Mouse (Mus musculus) v-Abl transformed pro-B cells (cell line): Measurements from ENCODE around the gene Limk1.

Source experiments
- in situ Hi-C, 2 experiments: fragments of 400-800 bp; cut with MboI; formaldehyde crosslinking; loops; one replicate each; pipeline ENCODE4 v1.15.1; 2025; ENCODE audit not compliant: unreplicated experiment in 2 of 2

Gene Limk1

GRCm38 (mm10) chr5:134688086-134688717 is at the start of gene Limk1:
Limk1 (minus strand) TSS chr5:134688598.
- in situ Hi-C loops: loop anchor here (5.0 kb wide), 2 partner anchors 51 to 106 kb away; partner anchors contain the start of genes Eif4h (in 2 of the 2) and Rfc2 (in 1 of the 2)

- in situ Hi-C loops: no loop called here
Observed at GRCm38 (mm10) chr5:134734920-134735319, 46.5 kb upstream of the Limk1 start.

GRCm38 (mm10) chr5:134734072-134734471 is 45.7 kb upstream of the Limk1 start:
- in situ Hi-C loops: no loop called here

GRCm38 (mm10) chr5:134733241-134733640 is 44.8 kb upstream of the Limk1 start:
- in situ Hi-C loops: no loop called here

- in situ Hi-C loops: no loop called here
Observed at GRCm38 (mm10) chr5:134729124-134729523, 40.7 kb upstream of the Limk1 start.

- in situ Hi-C loops: no loop called here
Observed at GRCm38 (mm10) chr5:134728535-134728934, 40.1 kb upstream of the Limk1 start.

- in situ Hi-C loops: no loop called here
Observed at GRCm38 (mm10) chr5:134727001-134727639, 38.7 kb upstream of the Limk1 start.

GRCm38 (mm10) chr5:134725299-134725698 is 36.9 kb upstream of the Limk1 start:
- in situ Hi-C loops: no loop called here

- in situ Hi-C loops: no loop called here
Observed at GRCm38 (mm10) chr5:134720058-134720457, 31.7 kb upstream of the Limk1 start.

GRCm38 (mm10) chr5:134711076-134711475 is 22.7 kb upstream of the Limk1 start:
- in situ Hi-C loops: no loop called here

- in situ Hi-C loops: loop anchor here in 1 of 2 experiments (5.0 kb wide), 1 partner anchor 207 kb away; no protein-coding TSS in a partner anchor
Observed at GRCm38 (mm10) chr5:134709275-134709674, 20.9 kb upstream of the Limk1 start.

- in situ Hi-C loops: loop anchor here (5.0 kb wide), 3 partner anchors 87 to 317 kb away; partner anchors contain the start of gene Lat2 (in 1 of the 2)
Observed at GRCm38 (mm10) chr5:134704157-134704556, 15.8 kb upstream of the Limk1 start.

- in situ Hi-C loops: loop anchor here in 1 of 2 experiments (10.0 kb wide), 1 partner anchor 321 kb away; no protein-coding TSS in a partner anchor
Observed at GRCm38 (mm10) chr5:134695539-134695938, 7.1 kb upstream of the Limk1 start.

- in situ Hi-C loops: loop anchor here in 1 of 2 experiments (10.0 kb wide), 1 partner anchor 320 kb away; no protein-coding TSS in a partner anchor
Observed at GRCm38 (mm10) chr5:134695082-134695481, 6.7 kb upstream of the Limk1 start.

GRCm38 (mm10) chr5:134692704-134693103 is 4.3 kb upstream of the Limk1 start:
- in situ Hi-C loops: loop anchor here (5.0 to 10.0 kb wide), 3 partner anchors 75 to 510 kb away; partner anchors contain the start of genes Gtf2ird2 (in 2 of the 2) and Lat2 (in 1 of the 2)

GRCm38 (mm10) chr5:134688718-134689284 is 403 bp upstream of the Limk1 start:
- in situ Hi-C loops: loop anchor here (5.0 kb wide), 2 partner anchors 52 to 106 kb away; partner anchors contain the start of genes Eif4h (in 2 of the 2) and Rfc2 (in 1 of the 2)

GRCm38 (mm10) chr5:134687187-134687586 is 1.2 kb downstream of the Limk1 start:
- in situ Hi-C loops: loop anchor here (5.0 kb wide), 2 partner anchors 50 to 105 kb away; partner anchors contain the start of genes Eif4h (in 2 of the 2) and Rfc2 (in 1 of the 2)

GRCm38 (mm10) chr5:134686541-134686940 is 1.9 kb downstream of the Limk1 start:
- in situ Hi-C loops: loop anchor here (5.0 kb wide), 2 partner anchors 49 to 104 kb away; partner anchors contain the start of genes Eif4h (in 2 of the 2) and Rfc2 (in 1 of the 2)

- in situ Hi-C loops: no loop called here
Observed at GRCm38 (mm10) chr5:134684398-134684797, 4.0 kb downstream of the Limk1 start.

GRCm38 (mm10) chr5:134683813-134684212 is 4.6 kb downstream of the Limk1 start:
- in situ Hi-C loops: no loop called here

- in situ Hi-C loops: no loop called here
Observed at GRCm38 (mm10) chr5:134680238-134680637, 8.2 kb downstream of the Limk1 start.
